10 mouse cellular contexts compared by ENCODE assay signal in the genomic region with DNA sequence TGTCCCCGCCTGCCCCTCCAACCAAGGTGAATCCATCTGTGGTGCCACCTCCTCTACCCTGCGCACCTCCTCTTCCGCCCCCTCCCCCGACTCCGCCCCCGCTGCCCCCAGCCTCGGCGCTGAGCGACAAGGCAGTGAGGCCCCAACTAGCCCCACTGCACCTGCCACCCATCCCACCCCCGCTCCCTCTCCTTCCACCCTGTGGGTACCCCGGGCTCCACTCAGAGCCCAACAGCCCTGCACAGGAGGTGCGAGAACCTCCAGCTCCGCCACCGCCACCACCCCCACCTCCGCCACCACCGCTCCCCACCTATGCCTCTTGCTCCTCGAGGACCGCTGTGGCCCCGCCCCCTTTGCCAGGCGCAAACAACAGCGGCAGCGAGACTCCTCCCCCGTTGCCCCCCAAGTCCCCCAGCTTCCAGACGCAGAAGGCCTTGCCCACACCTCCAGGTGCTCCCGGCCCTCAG. TPM values are rescaled to one million over a fixed set of nuclear protein-coding genes. Genes with fewer than 3 reads are reported as not detected.
DNase-seq lines count a peak whose midpoint lies in the region; ATAC-seq lines count a peak whose summit lies in the region.
"Had no signal": no experiment of that assay in that cellular context is flagged by ENCODE, and none has a peak within 500 bp of the region (broad histone marks: within the 10 kb centered on the region; RNA-seq: fewer than 3 reads in every experiment).

No protein-coding gene starts in this region.

- ATAC-seq in heart, embryonic 14.5 days (ENCODE audit: insufficient number of reproducible peaks, insufficient read depth, low FRiP score, low read depth), result no peak
- ATAC-seq in embryonic facial prominence, embryonic 12.5 days (ENCODE audit: insufficient number of reproducible peaks, insufficient read depth, low FRiP score, low TSS enrichment), result peak; percentile 79; the same call in 1 of the 2 replicates
- 0 out of 2 replicates have a peak, but pooled peaks have one; percentile 9 for ATAC-seq in neutrophil, adult 5-6 weeks (ENCODE audit: extremely low read depth, insufficient number of reproducible peaks, low FRiP score, poor library complexity, severe bottlenecking)

- H3K4me1 ChIP-seq in heart, embryonic 14.5 days (ENCODE audit: control insufficient read depth in 2 of 2, insufficient read depth in 2 of 2, low read length in 2 of 2), result peaks cover 4 to 5% of the 10 kb centered on the region in 2 experiments; a peak in 3 of 4 replicates
- peaks cover 9% of the 10 kb centered on the region for H3K4me1 ChIP-seq in embryonic facial prominence, embryonic 12.5 days
- H3K4me1 ChIP-seq in limb, embryonic 10.5 days, result peaks cover 28% of the 10 kb centered on the region

- H3K9me3 ChIP-seq in heart, embryonic 14.5 days (ENCODE audit: control insufficient read depth, low read length), result no peaks in the 10 kb centered on the region
- 0 out of 2 replicates have a peak, but pooled peaks cover 3% of the 10 kb centered on the region for H3K9me3 ChIP-seq in embryonic facial prominence, embryonic 12.5 days
- no peaks in the 10 kb centered on the region for H3K9me3 ChIP-seq in limb, embryonic 10.5 days (replicated peaks)

- no peak overlapping the region for H3K27ac ChIP-seq in heart, embryonic 14.5 days (replicated peaks in 1 of 2; ENCODE audit: control insufficient read depth in 1 of 2, insufficient read depth in 1 of 2, low read depth in 2 of 2, low read length in 2 of 2)
- no peak overlapping the region for H3K27ac ChIP-seq in embryonic facial prominence, embryonic 12.5 days
- peak overlapping the region; percentile 71 for H3K27ac ChIP-seq in limb, embryonic 10.5 days

- H3K27me3 ChIP-seq in heart, embryonic 14.5 days (ENCODE audit: control insufficient read depth, insufficient read depth, low read length), result no peaks in the 10 kb centered on the region
- peaks cover 14% of the 10 kb centered on the region for H3K27me3 ChIP-seq in embryonic facial prominence, embryonic 12.5 days
- peaks cover 45% of the 10 kb centered on the region for H3K27me3 ChIP-seq in limb, embryonic 10.5 days (ENCODE audit: low read depth, poor library complexity, severe bottlenecking)

- H3K36me3 ChIP-seq in heart, embryonic 14.5 days (ENCODE audit: control insufficient read depth, insufficient read depth, low read length), result peaks cover 18% of the 10 kb centered on the region; the same call in 1 of the 2 replicates
- H3K36me3 ChIP-seq in embryonic facial prominence, embryonic 12.5 days, result no peaks in the 10 kb centered on the region
- no peaks in the 10 kb centered on the region for H3K36me3 ChIP-seq in limb, embryonic 10.5 days
- H3K36me3 ChIP-seq: G1E had no signal

- H3K9ac ChIP-seq in heart, embryonic 14.5 days (ENCODE audit: low read length), result peak overlapping the region; percentile 39; the same call in 1 of the 2 replicates
- H3K9ac ChIP-seq in embryonic facial prominence, embryonic 12.5 days, result 0 out of 2 replicates have a peak overlapping the region, but pooled peaks have one; percentile 4

- peak overlapping the region; percentile 66 for H3K4me2 ChIP-seq in heart, embryonic 14.5 days (ENCODE audit: low read length)
- peak overlapping the region; percentile 64 for H3K4me2 ChIP-seq in embryonic facial prominence, embryonic 12.5 days (replicated peaks)

- H3K4me3 ChIP-seq in heart, embryonic 14.5 days (ENCODE audit: control insufficient read depth in 1 of 2, insufficient read depth in 1 of 2, low read depth in 1 of 2, low read length in 2 of 2), result peak overlapping the region; percentile 13 to 31; a peak in 3 of 4 replicates
- peak overlapping the region; percentile 30 for H3K4me3 ChIP-seq in embryonic facial prominence, embryonic 12.5 days
- H3K4me3 ChIP-seq in limb, embryonic 10.5 days, result peak overlapping the region; percentile 56
- H3K4me3 ChIP-seq: myocyte had no signal

- 11% methylated on average over 24 of the region's 25 CpGs for WGBS in heart, embryonic 14.5 days
- 5% methylated on average over 24 of the region's 25 CpGs for WGBS in embryonic facial prominence, embryonic 12.5 days
- 2% methylated on average over 25 of the region's 25 CpGs for WGBS in limb, embryonic 10.5 days

- intact Hi-C loops in heart, postnatal 14 days (cut with DNase I), result no loop called here

- DNase-seq in heart, postnatal 14 days, result no peak
- peak; percentile 54 for DNase-seq in limb, embryonic 10.5 days (ENCODE audit: low spot score)
- DNase-seq in right cerebral cortex, postnatal 10 days (ENCODE audit: low spot score in 2 of 2), result no peak
- DNase-seq in spleen, postnatal 4 days (ENCODE audit: low spot score in 2 of 2), result no peak
- DNase-seq in layer of hippocampus, postnatal 25 days (ENCODE audit: extremely low spot score in 1 of 2, low spot score in 1 of 2), result no peak

RNA-seq across cellular contexts. Expression of gene Wipf3, which starts 56.1 kb away (rescaled TPM):
- polyA plus RNA-seq in heart, embryonic 14.5 days (2014; fragmentation: Nextera tagmentation; extraction: Ambion mirVana), result 6.5 and 6.9 TPM in 2 replicates
- total RNA-seq in heart, postnatal 14 days (2021), result 10 to 100 TPM; 20.9 to 25.7 TPM
- 1.4 and 2.2 TPM in 2 replicates for polyA plus RNA-seq in embryonic facial prominence, embryonic 12.5 days (2016; fragmentation: Nextera tagmentation; extraction: Ambion mirVana)
- polyA plus RNA-seq in limb, embryonic 10.5 days (2016; fragmentation: Nextera tagmentation; extraction: Ambion mirVana), result 0.68 and 1.0 TPM in 2 replicates
- not detected in 2 replicates for total RNA-seq in neutrophil, adult 5-6 weeks (2017)
- 100 to 1,000 TPM; 315 to 407 TPM for total RNA-seq in layer of hippocampus, postnatal 25 days (2021)
- polyA plus RNA-seq: G1E had no signal

Comparison
In these comparisons a context has a peak if more than half of its experiments do, and no peak if none do; other contexts are left out.
1. RNA of gene Wipf3, which starts 56.1 kb away (total RNA-seq): 315 to 407 TPM in layer of hippocampus, postnatal 25 days and 20.9 to 25.7 TPM in heart, postnatal 14 days; not detected in neutrophil, adult 5-6 weeks; every median in the first group is over 10 times any median in the second.
2. Peak in every context shown above with its lines, with median percentiles within 50 percentile points of each other: H3K4me3 ChIP-seq.